Mouse (Mus musculus) midbrain, postnatal 0 days (tissue): ENCODE measurements around the gene Ccdc88c. TPM values are rescaled to one million over a fixed set of nuclear protein-coding genes. Genes with fewer than 3 reads are reported as not detected.
A peak's percentile ranks its signal among the peaks of the same experiment; 100 is the strongest.

Source experiments
- ATAC-seq: fragments of 200-750 bp; cut with Nextera tagmentation; 2 replicates; pipeline ENCODE4 v1.8.0; 2017; ENCODE audit warnings: moderate number of reproducible peaks, mild to moderate bottlenecking, moderate TSS enrichment, moderate library complexity; ENCODE audit not compliant: low FRiP score
- DNase-seq: peaks from one replicate; pipeline ENCODE4 v3.0.0-alpha.2; 2015; ENCODE audit warnings: low spot score
- H3K27ac ChIP-seq: fragments of 300-500 bp; sonication (generic); 2 replicates; pipeline ENCODE4 v1.5.1; 2014; ENCODE audit warnings: low read depth, mild to moderate bottlenecking, low read length, mixed read lengths
- H3K27me3 ChIP-seq: fragments of 300-500 bp; sonication (generic); 2 replicates; pipeline ENCODE4 v1.6.1; 2014; ENCODE audit warnings: low read length, control low read depth, mixed read lengths; ENCODE audit not compliant: insufficient read depth
- H3K36me3 ChIP-seq: fragments of 300-500 bp; sonication (generic); 2 replicates; pipeline ENCODE4 v1.6.1; 2014; ENCODE audit warnings: low read length, control low read depth, mixed read lengths; ENCODE audit not compliant: insufficient read depth
- H3K4me1 ChIP-seq: fragments of 300-500 bp; sonication (generic); 2 replicates; pipeline ENCODE4 v1.6.1; 2014; ENCODE audit warnings: mild to moderate bottlenecking, control low read depth, antibody characterized with exemption, low read length, mixed read lengths; ENCODE audit not compliant: insufficient read depth
- H3K4me2 ChIP-seq: fragments of 300-500 bp; sonication (generic); 2 replicates; pipeline ENCODE4 v1.6.1; 2014; ENCODE audit warnings: low read depth, mild to moderate bottlenecking, low read length, mixed read lengths; ENCODE audit not compliant: poor library complexity, severe bottlenecking
- H3K4me3 ChIP-seq: fragments of 300-500 bp; sonication (generic); 2 replicates; pipeline ENCODE4 v1.5.1; 2014; ENCODE audit warnings: low read depth, mild to moderate bottlenecking, low read length, moderate library complexity
- H3K9ac ChIP-seq: fragments of 300-500 bp; sonication (generic); replicated peaks from 2 replicates; pipeline ENCODE4 v1.6.1; 2014; ENCODE audit warnings: mild to moderate bottlenecking, low read length, moderate library complexity, mixed read lengths; ENCODE audit not compliant: poor library complexity, severe bottlenecking
- H3K9me3 ChIP-seq: fragments of 300-500 bp; sonication (generic); 2 replicates; pipeline ENCODE4 v1.6.1; 2016; ENCODE audit warnings: low read length, control low read depth
- CTCF ChIP-seq: IDR thresholded peaks from 2 replicates; pipeline ENCODE4 v1.5.1; 2016; ENCODE audit warnings: antibody characterized with exemption, mild to moderate bottlenecking
- WGBS: fragments of 180-500 bp; shearing (Covaris S2); extraction: QIAGEN DNeasy Blood & Tissue Kit; methylation state at CpG from one replicate; pipeline ENCODE4 v1.1.7; 2014; 5-methylcytosine and 5-hydroxymethylcytosine counted together
- polyA plus RNA-seq: library from polyadenylated mRNA; unstranded; fragments of >200 nt; fragmentation: Nextera tagmentation; extraction: Ambion mirVana; gene quantifications from 2 replicates; pipeline ENCODE4 v1.2.1, GENCODE M21; 2015
- total RNA-seq: library from RNA; depleted of rRNA; stranded (reverse); fragments of >200 nt; gene quantifications from 2 replicates; pipeline ENCODE4 v1.2.3, GENCODE M21; 2014

Gene Ccdc88c
- total and polyA plus RNA-seq, 2 experiments from 2014 or later, result 12.6 to 24.8 TPM

DNA sequence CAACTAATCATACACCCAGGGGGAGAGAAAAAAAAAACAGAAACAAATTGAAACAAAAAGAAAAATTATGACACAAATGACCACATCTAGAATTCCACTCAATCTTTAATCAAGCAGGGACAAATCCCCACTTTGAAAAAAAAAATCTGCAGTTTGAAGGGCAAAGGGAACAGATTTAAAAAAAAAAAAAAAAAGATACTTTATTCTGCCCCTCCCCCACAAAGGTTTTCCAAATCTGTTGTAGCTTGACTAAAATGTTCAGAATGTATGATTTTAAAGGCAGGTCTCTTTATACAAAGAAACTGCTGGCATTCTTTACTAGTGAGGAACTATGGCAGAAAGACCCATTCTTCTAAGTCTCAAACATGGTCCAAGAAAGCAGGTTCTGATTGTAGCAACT, 11.1 kb upstream of the Ccdc88c start:
- no peak overlapping the region for H3K9ac ChIP-seq
- no peak overlapping the region for H3K4me2 ChIP-seq
- H3K9me3 ChIP-seq, result no peaks in the 10 kb centered on the region
- H3K27ac ChIP-seq, result no peak overlapping the region
- no peaks in the 10 kb centered on the region for H3K4me1 ChIP-seq
- no peak overlapping the region for H3K4me3 ChIP-seq
- TF ChIP-seq CTCF, result no peak
- no peaks in the 10 kb centered on the region for H3K27me3 ChIP-seq
- ATAC-seq, result no peak
- DNase-seq, result no peak
- H3K36me3 ChIP-seq, result peaks cover 41% of the 10 kb centered on the region

DNA sequence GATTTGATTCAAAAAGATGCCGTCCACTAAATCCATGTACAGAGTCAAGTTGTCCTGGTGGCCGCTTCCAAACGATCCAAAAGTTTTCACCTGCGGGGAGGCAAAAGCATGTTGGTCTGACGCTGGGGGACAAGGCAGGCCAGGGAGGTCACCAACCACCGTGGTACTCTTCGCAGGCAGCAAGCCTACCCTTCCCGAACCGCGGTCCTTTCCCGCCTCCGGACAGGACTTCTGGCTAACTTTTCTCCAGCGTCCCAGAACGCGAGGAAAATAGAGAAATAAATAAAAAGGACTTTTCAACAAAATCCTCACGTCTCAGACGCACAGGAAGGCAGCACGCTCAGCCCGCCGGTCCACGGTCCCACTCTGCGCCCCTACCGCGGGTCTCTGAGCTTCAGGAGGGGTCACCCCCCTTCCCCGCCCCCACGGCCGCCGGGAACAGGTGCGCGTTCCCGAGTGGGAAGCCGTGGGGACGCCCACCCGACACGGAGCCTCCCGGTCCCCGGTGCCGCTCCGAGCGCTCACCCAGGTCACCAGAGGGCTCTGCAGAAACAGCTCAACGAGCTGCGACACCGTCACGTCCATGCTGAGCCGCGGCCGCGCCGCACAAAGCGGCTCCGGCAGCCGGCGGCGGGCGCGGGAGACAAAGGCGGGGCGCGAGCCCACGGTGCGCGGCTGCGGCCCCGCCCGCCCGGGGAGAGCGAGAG, 456 bp downstream of the Ccdc88c start:
- under 1% methylated on average over 56 of the region's 67 CpGs for WGBS
- DNase-seq (no peak), ATAC-seq (no peak)
- Histone ChIP-seq H3K27ac (peak overlapping the region; percentile 77), H3K36me3 (no peaks in the 10 kb centered on the region), H3K9me3 (no peaks in the 10 kb centered on the region), H3K4me3 (peak overlapping the region; percentile 82), H3K27me3 (no peaks in the 10 kb centered on the region), H3K9ac (peak overlapping the region; percentile 74), H3K4me1 (peaks cover 10% of the 10 kb centered on the region; the same call in 1 of the 2 replicates), H3K4me2 (peak overlapping the region; percentile 85)
- TF ChIP-seq CTCF, result no peak

DNA sequence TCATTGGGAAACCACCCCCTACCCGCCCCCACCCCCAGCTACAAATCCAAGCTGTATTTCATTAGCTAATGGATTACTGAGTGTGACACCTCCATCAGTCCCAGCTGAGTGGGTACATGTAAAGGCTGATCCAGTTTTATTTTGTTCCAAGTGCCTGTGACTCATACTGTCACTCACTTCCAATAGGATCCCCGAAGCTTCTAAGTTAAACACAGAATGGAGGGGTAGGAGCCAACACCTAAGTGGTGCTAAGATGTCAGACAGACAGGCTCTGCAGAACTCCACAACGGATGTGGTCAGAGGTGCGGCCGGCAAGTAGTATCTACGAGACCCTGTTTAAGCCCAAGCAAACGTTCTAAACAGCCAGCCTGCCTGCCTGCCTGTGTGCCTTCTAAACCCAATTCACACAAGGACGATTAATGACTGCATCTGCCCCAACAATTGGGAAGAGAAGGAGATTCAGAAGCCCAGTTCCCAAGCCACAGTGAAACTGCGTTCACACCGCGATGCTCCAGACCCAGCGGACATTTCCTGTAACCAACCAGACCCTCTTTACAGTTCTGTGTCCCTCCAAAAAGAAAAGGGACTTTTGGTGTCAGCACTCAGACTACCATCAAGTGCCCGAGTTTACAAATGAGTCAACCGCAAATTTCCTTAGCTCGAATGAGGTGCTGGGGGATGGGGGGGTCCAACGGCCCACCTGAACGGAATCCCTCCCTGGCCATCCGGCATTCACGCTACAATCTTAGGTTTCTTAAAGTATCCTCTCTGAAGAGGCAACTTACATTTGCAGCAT, 1.2 kb downstream of the Ccdc88c start:
- DNase-seq, result no peak
- peak overlapping the region; percentile 42; the same call in 1 of the 2 replicates for H3K9ac ChIP-seq

DNA sequence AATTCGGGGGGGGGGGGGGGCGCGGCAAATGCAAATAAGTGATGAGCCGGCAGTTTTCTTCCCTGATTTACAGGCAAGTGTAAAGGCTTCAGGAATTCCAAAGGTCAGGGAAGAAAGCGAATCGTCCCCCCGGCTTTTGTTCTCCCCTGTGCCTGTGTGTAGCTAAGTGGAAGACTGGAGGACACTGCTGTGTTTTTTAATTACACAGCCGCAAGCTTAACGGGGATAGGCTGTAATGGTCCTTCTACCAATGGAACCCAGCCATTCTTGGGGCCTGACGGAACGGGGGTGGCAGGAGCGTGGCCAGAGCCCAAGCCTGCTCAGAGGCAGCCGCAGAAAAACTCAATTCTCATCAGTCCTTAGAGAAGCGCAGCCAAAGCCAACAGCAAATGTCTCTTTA, 1.9 kb downstream of the Ccdc88c start:
- ATAC-seq, result no peak
- peak overlapping the region; percentile 82 for H3K4me3 ChIP-seq

More for the DNA sequence above, 1.2 kb downstream of the Ccdc88c start:
- Histone ChIP-seq H3K27me3 (no peaks in the 10 kb centered on the region), H3K4me1 (peaks cover 15% of the 10 kb centered on the region; the same call in 1 of the 2 replicates), H3K27ac (0 out of 2 replicates have a peak overlapping the region, but pooled peaks have one; percentile 18), H3K4me2 (peak overlapping the region; percentile 85), H3K36me3 (no peaks in the 10 kb centered on the region), H3K9me3 (no peaks in the 10 kb centered on the region), H3K4me3 (peak overlapping the region; percentile 82)
- no peak for TF ChIP-seq CTCF
- under 1% methylated on average over 19 of the region's 19 CpGs for WGBS
- ATAC-seq, result no peak

DNA sequence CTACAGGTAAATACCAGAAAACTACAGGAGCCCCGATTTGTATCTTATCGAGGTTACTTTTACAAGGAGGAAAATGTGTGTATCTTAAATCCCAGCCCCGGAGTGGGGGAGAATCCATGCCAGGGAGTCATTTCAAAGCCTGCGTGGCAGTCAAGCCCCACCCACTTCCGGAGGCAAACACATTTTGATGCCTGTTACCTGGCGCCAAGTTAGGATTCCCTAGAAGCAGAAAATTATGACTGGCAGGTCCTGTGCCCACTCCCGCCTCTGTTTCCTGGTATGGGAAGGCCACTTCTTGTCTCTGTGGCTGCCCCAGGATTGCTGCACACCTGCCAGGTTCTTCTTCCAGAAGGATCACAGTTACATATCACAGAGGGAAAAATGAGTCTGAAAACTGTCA, 2.3 kb downstream of the Ccdc88c start:
- DNase-seq, result no peak
- no peaks in the 10 kb centered on the region for H3K9me3 ChIP-seq
- H3K27ac ChIP-seq, result no peak overlapping the region
- ATAC-seq, result no peak
- peak overlapping the region; percentile 82 for H3K4me3 ChIP-seq
- TF ChIP-seq CTCF, result no peak
- 36% methylated on average over 7 of the region's 7 CpGs for WGBS
- peak overlapping the region; percentile 44 for H3K9ac ChIP-seq
- H3K36me3 ChIP-seq, result no peaks in the 10 kb centered on the region
- H3K4me1 ChIP-seq, result peaks cover 15% of the 10 kb centered on the region; the same call in 1 of the 2 replicates
- no peaks in the 10 kb centered on the region for H3K27me3 ChIP-seq
- peak overlapping the region; percentile 85 for H3K4me2 ChIP-seq

More for the DNA sequence above, 1.9 kb downstream of the Ccdc88c start:
- peak; percentile 68 for DNase-seq
- Histone ChIP-seq H3K9me3 (no peaks in the 10 kb centered on the region), H3K36me3 (no peaks in the 10 kb centered on the region), H3K4me1 (peaks cover 15% of the 10 kb centered on the region; the same call in 1 of the 2 replicates), H3K27me3 (no peaks in the 10 kb centered on the region), H3K9ac (peak overlapping the region; percentile 44), H3K27ac (no peak overlapping the region), H3K4me2 (peak overlapping the region; percentile 85)
- WGBS, result 5% methylated on average over 14 of the region's 14 CpGs
- TF ChIP-seq CTCF, result no peak

DNA sequence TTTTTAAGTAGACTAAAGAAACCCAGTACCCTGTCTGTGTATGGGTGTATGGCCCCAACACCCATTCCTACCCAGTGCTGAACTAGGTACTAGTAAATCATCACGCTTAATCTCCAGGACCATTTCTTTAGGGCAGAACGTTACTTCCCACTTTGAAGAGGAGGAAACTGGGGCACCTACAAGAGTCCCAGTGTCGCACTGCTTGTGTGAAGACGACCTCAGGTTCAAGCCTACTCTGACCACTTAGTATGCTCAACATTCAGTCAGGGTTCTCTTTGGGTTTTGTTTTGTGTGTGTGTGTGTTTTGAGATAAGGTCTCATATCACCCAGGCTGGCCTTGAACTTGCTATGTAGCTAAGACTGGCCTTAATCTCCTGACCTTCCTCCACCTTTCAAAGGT, 2.8 kb downstream of the Ccdc88c start:
- Histone ChIP-seq H3K36me3 (no peaks in the 10 kb centered on the region), H3K4me1 (peaks cover 15% of the 10 kb centered on the region; the same call in 1 of the 2 replicates), H3K9me3 (no peaks in the 10 kb centered on the region), H3K4me2 (0 out of 2 replicates have a peak overlapping the region, but pooled peaks have one; percentile 85), H3K4me3 (peak overlapping the region; percentile 82; the same call in 1 of the 2 replicates), H3K27me3 (no peaks in the 10 kb centered on the region), H3K9ac (no peak overlapping the region), H3K27ac (no peak overlapping the region)
- WGBS, result 91% methylated on average over 4 of the region's 4 CpGs
- no peak for TF ChIP-seq CTCF
- no peak for DNase-seq
- no peak for ATAC-seq
